Mouse (Mus musculus) megakaryocyte, embryonic 14.5 days (primary cell): ENCODE data around the gene Rbm28.

Experiments
- FLI1 ChIP-seq: IDR thresholded peaks from 2 replicates; pipeline ENCODE4 v1.6.1; 2012; ENCODE audit warnings: low read length, inconsistent platforms, mixed read lengths
- GATA1 ChIP-seq: IDR thresholded peaks from 3 replicates; pipeline ENCODE4 v1.6.1; 2012; ENCODE audit warnings: mixed read lengths, low read length, inconsistent platforms, borderline replicate concordance

DNA sequence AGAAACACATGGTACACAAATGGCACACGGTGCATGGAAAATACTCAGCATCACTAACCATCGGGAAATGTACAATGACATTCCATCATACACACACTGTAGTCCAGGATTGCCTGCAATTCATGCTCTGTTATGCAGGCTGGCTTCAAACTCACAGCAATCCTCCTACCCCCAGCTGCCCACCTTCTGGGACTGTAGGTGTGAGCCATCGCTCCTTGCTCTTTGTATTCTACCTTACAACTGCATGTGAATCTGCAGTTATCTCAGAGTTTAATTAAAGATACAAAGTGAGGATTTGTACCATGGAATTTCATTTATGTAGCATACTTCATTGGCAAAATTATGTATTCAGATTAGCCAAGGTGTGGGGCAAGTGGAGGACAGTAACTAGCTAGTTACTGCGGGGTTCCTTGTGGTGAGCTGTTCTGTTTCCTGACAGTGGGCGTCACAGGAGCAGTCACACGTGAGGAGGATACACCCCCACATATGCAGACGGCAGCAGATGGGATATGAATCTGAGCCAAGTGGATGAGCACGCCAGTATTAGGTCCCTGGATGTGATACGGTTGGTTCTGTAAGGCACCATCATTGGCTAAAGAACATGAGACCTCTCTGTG lies 63.5 kb downstream of the Rbm28 start:
- TF ChIP-seq GATA1 (no peak), FLI1 (no peak)
